Mouse (Mus musculus): ENCODE measurements around the gene Rbfox3. TPM values are rescaled to one million over a fixed set of nuclear protein-coding genes. Genes with fewer than 3 reads are reported as not detected.
A peak's percentile ranks its signal among the peaks of the same experiment; 100 is the strongest.

The Rbfox3 gene
- polyA plus RNA-seq, 1 experiment from 2014 or later: 0.69 TPM

- Histone ChIP-seq H3K9me3 (replicated peaks; ENCODE audit: control insufficient read depth, low read length) (no peaks in the 10 kb centered on the region), H3K27ac (ENCODE audit: low read depth, low read length) (no peak overlapping the region), H3K4me2 (no peak overlapping the region), H3K27me3 (ENCODE audit: control insufficient read depth, insufficient read depth, low read length) (no peaks in the 10 kb centered on the region), H3K4me3 (ENCODE audit: low read depth, low read length) (no peak overlapping the region), H3K36me3 (ENCODE audit: control insufficient read depth, insufficient read depth, low read length) (no peaks in the 10 kb centered on the region), H3K4me1 (ENCODE audit: control insufficient read depth, insufficient read depth, low read length) (peaks cover 6% of the 10 kb centered on the region; the same call in 1 of the 2 replicates), H3K9ac (ENCODE audit: low read depth, low read length) (no peak overlapping the region)
- WGBS (ENCODE audit: insufficient replicate concordance): 61% methylated on average over 15 of the region's 15 CpGs
- ATAC-seq (replicated peaks; ENCODE audit: insufficient number of reproducible peaks, low FRiP score, low TSS enrichment): no peak
Measured at GRCm38 (mm10) chr11:118807511-118807910, 103.9 kb downstream of the Rbfox3 start.

GRCm38 (mm10) chr11:118794856-118795602, 116.4 kb downstream of the Rbfox3 start:
- Histone ChIP-seq H3K27me3 (ENCODE audit: control insufficient read depth, insufficient read depth, low read length) (peaks cover 2% of the 10 kb centered on the region; the same call in 1 of the 2 replicates), H3K4me2 (no peak overlapping the region), H3K9ac (ENCODE audit: low read depth, low read length) (no peak overlapping the region), H3K36me3 (ENCODE audit: control insufficient read depth, insufficient read depth, low read length) (no peaks in the 10 kb centered on the region), H3K27ac (ENCODE audit: low read depth, low read length) (no peak overlapping the region), H3K4me1 (ENCODE audit: control insufficient read depth, insufficient read depth, low read length) (0 out of 2 replicates have a peak, but pooled peaks cover 5% of the 10 kb centered on the region), H3K9me3 (replicated peaks; ENCODE audit: control insufficient read depth, low read length) (no peaks in the 10 kb centered on the region), H3K4me3 (ENCODE audit: low read depth, low read length) (no peak overlapping the region)
- 54% methylated on average over 8 of the region's 8 CpGs for WGBS (ENCODE audit: insufficient replicate concordance)
- ATAC-seq (replicated peaks; ENCODE audit: insufficient number of reproducible peaks, low FRiP score, low TSS enrichment): 0 out of 2 replicates have a peak, but pooled peaks have one; percentile 12

GRCm38 (mm10) chr11:118793639-118794021, 117.8 kb downstream of the Rbfox3 start:
- H3K27ac ChIP-seq (ENCODE audit: low read depth, low read length): no peak overlapping the region
- no peaks in the 10 kb centered on the region for H3K36me3 ChIP-seq (ENCODE audit: control insufficient read depth, insufficient read depth, low read length)
- no peak overlapping the region for H3K4me2 ChIP-seq
- no peak overlapping the region for H3K9ac ChIP-seq (ENCODE audit: low read depth, low read length)
- no peak for ATAC-seq (replicated peaks; ENCODE audit: insufficient number of reproducible peaks, low FRiP score, low TSS enrichment)
- peaks cover 2% of the 10 kb centered on the region; the same call in 1 of the 2 replicates for H3K27me3 ChIP-seq (ENCODE audit: control insufficient read depth, insufficient read depth, low read length)
- no peak overlapping the region for H3K4me3 ChIP-seq (ENCODE audit: low read depth, low read length)
- no peaks in the 10 kb centered on the region for H3K9me3 ChIP-seq (replicated peaks; ENCODE audit: control insufficient read depth, low read length)
- 0 out of 2 replicates have a peak, but pooled peaks cover 5% of the 10 kb centered on the region for H3K4me1 ChIP-seq (ENCODE audit: control insufficient read depth, insufficient read depth, low read length)
- 82% methylated on average over 16 of the region's 16 CpGs for WGBS (ENCODE audit: insufficient replicate concordance)

- WGBS (ENCODE audit: insufficient replicate concordance): 72% methylated on average over 10 of the region's 10 CpGs
- no peak overlapping the region for H3K27ac ChIP-seq (ENCODE audit: low read depth, low read length)
Measured at GRCm38 (mm10) chr11:118792916-118793638, 118.3 kb downstream of the Rbfox3 start.

GRCm38 (mm10) chr11:118792163-118792915, 119.1 kb downstream of the Rbfox3 start:
- 76% methylated on average over 9 of the region's 9 CpGs for WGBS (ENCODE audit: insufficient replicate concordance)
- H3K4me1 ChIP-seq (ENCODE audit: control insufficient read depth, insufficient read depth, low read length): 0 out of 2 replicates have a peak, but pooled peaks cover 5% of the 10 kb centered on the region
- ATAC-seq (replicated peaks; ENCODE audit: insufficient number of reproducible peaks, low FRiP score, low TSS enrichment): no peak
- no peak overlapping the region for H3K4me2 ChIP-seq
- no peak overlapping the region for H3K27ac ChIP-seq (ENCODE audit: low read depth, low read length)
- no peak overlapping the region for H3K4me3 ChIP-seq (ENCODE audit: low read depth, low read length)
- H3K9ac ChIP-seq (ENCODE audit: low read depth, low read length): no peak overlapping the region
- peaks cover 2% of the 10 kb centered on the region; the same call in 1 of the 2 replicates for H3K27me3 ChIP-seq (ENCODE audit: control insufficient read depth, insufficient read depth, low read length)
- H3K36me3 ChIP-seq (ENCODE audit: control insufficient read depth, insufficient read depth, low read length): no peaks in the 10 kb centered on the region
- no peaks in the 10 kb centered on the region for H3K9me3 ChIP-seq (replicated peaks; ENCODE audit: control insufficient read depth, low read length)

More at GRCm38 (mm10) chr11:118792916-118793638, 118.3 kb downstream of the Rbfox3 start:
- ATAC-seq (replicated peaks; ENCODE audit: insufficient number of reproducible peaks, low FRiP score, low TSS enrichment): no peak
- Histone ChIP-seq H3K27me3 (ENCODE audit: control insufficient read depth, insufficient read depth, low read length) (peaks cover 2% of the 10 kb centered on the region; the same call in 1 of the 2 replicates), H3K9ac (ENCODE audit: low read depth, low read length) (no peak overlapping the region), H3K36me3 (ENCODE audit: control insufficient read depth, insufficient read depth, low read length) (no peaks in the 10 kb centered on the region), H3K4me3 (ENCODE audit: low read depth, low read length) (no peak overlapping the region), H3K4me2 (no peak overlapping the region), H3K9me3 (replicated peaks; ENCODE audit: control insufficient read depth, low read length) (no peaks in the 10 kb centered on the region), H3K4me1 (ENCODE audit: control insufficient read depth, insufficient read depth, low read length) (0 out of 2 replicates have a peak, but pooled peaks cover 5% of the 10 kb centered on the region)

- H3K27me3 ChIP-seq (ENCODE audit: control insufficient read depth, insufficient read depth, low read length): peaks cover 2% of the 10 kb centered on the region; the same call in 1 of the 2 replicates
- H3K27ac ChIP-seq (ENCODE audit: low read depth, low read length): peak overlapping the region; percentile 36
- no peaks in the 10 kb centered on the region for H3K36me3 ChIP-seq (ENCODE audit: control insufficient read depth, insufficient read depth, low read length)
- 0 out of 2 replicates have a peak, but pooled peaks cover 5% of the 10 kb centered on the region for H3K4me1 ChIP-seq (ENCODE audit: control insufficient read depth, insufficient read depth, low read length)
- H3K9ac ChIP-seq (ENCODE audit: low read depth, low read length): no peak overlapping the region; the same call in 1 of the 2 replicates
- 37% methylated on average over 6 of the region's 6 CpGs for WGBS (ENCODE audit: insufficient replicate concordance)
- ATAC-seq (replicated peaks; ENCODE audit: insufficient number of reproducible peaks, low FRiP score, low TSS enrichment): no peak
- no peaks in the 10 kb centered on the region for H3K9me3 ChIP-seq (replicated peaks; ENCODE audit: control insufficient read depth, low read length)
- no peak overlapping the region for H3K4me2 ChIP-seq
- no peak overlapping the region for H3K4me3 ChIP-seq (ENCODE audit: low read depth, low read length)
Measured at GRCm38 (mm10) chr11:118791391-118791790, 120.0 kb downstream of the Rbfox3 start.

- Histone ChIP-seq H3K27ac (ENCODE audit: low read depth, low read length) (no peak overlapping the region), H3K9me3 (replicated peaks; ENCODE audit: control insufficient read depth, low read length) (no peaks in the 10 kb centered on the region), H3K9ac (ENCODE audit: low read depth, low read length) (no peak overlapping the region), H3K36me3 (ENCODE audit: control insufficient read depth, insufficient read depth, low read length) (no peaks in the 10 kb centered on the region), H3K27me3 (ENCODE audit: control insufficient read depth, insufficient read depth, low read length) (peaks cover 2% of the 10 kb centered on the region; the same call in 1 of the 2 replicates), H3K4me3 (ENCODE audit: low read depth, low read length) (no peak overlapping the region), H3K4me2 (no peak overlapping the region), H3K4me1 (ENCODE audit: control insufficient read depth, insufficient read depth, low read length) (0 out of 2 replicates have a peak, but pooled peaks cover 5% of the 10 kb centered on the region)
- 81% methylated on average over 1 of the region's 1 CpGs for WGBS (ENCODE audit: insufficient replicate concordance)
- ATAC-seq (replicated peaks; ENCODE audit: insufficient number of reproducible peaks, low FRiP score, low TSS enrichment): no peak
Measured at GRCm38 (mm10) chr11:118788091-118788490, 123.3 kb downstream of the Rbfox3 start.

GRCm38 (mm10) chr11:118782677-118783076, 128.7 kb downstream of the Rbfox3 start:
- Histone ChIP-seq H3K36me3 (ENCODE audit: control insufficient read depth, insufficient read depth, low read length) (no peaks in the 10 kb centered on the region), H3K4me3 (ENCODE audit: low read depth, low read length) (no peak overlapping the region), H3K4me2 (no peak overlapping the region), H3K27me3 (ENCODE audit: control insufficient read depth, insufficient read depth, low read length) (no peaks in the 10 kb centered on the region), H3K4me1 (ENCODE audit: control insufficient read depth, insufficient read depth, low read length) (no peaks in the 10 kb centered on the region), H3K9me3 (replicated peaks; ENCODE audit: control insufficient read depth, low read length) (no peaks in the 10 kb centered on the region), H3K27ac (ENCODE audit: low read depth, low read length) (no peak overlapping the region), H3K9ac (ENCODE audit: low read depth, low read length) (no peak overlapping the region)
- no peak for ATAC-seq (replicated peaks; ENCODE audit: insufficient number of reproducible peaks, low FRiP score, low TSS enrichment)
- 76% methylated on average over 5 of the region's 5 CpGs for WGBS (ENCODE audit: insufficient replicate concordance)
